10 mouse cellular contexts compared by ENCODE assay signal in the genomic region with DNA sequence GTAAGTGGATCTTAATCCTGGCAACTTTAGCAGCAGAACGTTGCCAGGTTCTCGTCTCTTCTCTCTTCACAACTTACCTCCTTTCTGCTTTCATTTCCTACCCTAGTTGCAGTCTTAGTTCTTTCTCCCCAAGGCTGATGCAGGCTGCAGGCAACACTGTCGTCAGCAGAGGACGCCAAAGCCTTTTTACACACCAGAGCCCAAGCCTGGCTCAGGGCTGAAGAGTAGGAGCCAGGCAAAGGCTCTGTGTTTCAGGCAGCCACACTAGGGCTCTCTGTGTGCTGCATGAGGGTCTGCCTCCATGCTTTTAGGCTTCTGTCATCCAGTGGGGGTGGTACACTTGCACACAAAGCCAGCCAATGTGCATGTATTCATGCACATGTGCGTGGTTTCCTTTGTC. TPM values are rescaled to one million over a fixed set of nuclear protein-coding genes. Genes with fewer than 3 reads are reported as not detected.
A peak's percentile ranks its signal among the peaks of the same experiment; 100 is the strongest.
DNase-seq lines count a peak whose midpoint lies in the region; ATAC-seq and TF ChIP-seq lines count a peak whose summit lies in the region.
"Had no signal": no experiment of that assay in that cellular context is flagged by ENCODE, and none has a peak within 500 bp of the region (broad histone marks: within the 10 kb centered on the region; RNA-seq: fewer than 3 reads in every experiment).

No protein-coding gene starts in this region.

- intact Hi-C loops in heart, adult 2 months (cut with DNase I): loop anchor here (2.0 to 5.0 kb wide), 3 partner anchors 39 to 205 kb away; no protein-coding TSS in a partner anchor

- H3K27me3 ChIP-seq in heart, adult 2 months (ENCODE audit: control insufficient read depth, insufficient read depth, low read length): no peaks in the 10 kb centered on the region; the same call in 1 of the 2 replicates
- no peaks in the 10 kb centered on the region for H3K27me3 ChIP-seq in CH12.LX (replicated peaks)
- H3K27me3 ChIP-seq in lung, postnatal 0 days (replicated peaks; ENCODE audit: insufficient read depth, low read length): no peaks in the 10 kb centered on the region
- H3K27me3 ChIP-seq: heart, embryonic 13.5 days had no signal

- no peak; the same call in none of the 2 replicates for TF ChIP-seq RAD21 in CH12.LX (IDR thresholded peaks at IDR 0.05; ENCODE audit: low read depth, low read length)

- no peak overlapping the region for H3K9ac ChIP-seq in heart, adult 2 months (ENCODE audit: low read depth, low read length)
- peak overlapping the region; percentile 3; the same call in 1 of the 2 replicates for H3K9ac ChIP-seq in CH12.LX (ENCODE audit: insufficient read depth, low read depth)
- H3K9ac ChIP-seq in lung, postnatal 0 days (replicated peaks; ENCODE audit: low read depth): no peak overlapping the region

- in situ Hi-C loops in CH12.LX (cut with MboI; ENCODE audit: low pct_ligation_motif_present, low pct_unique_long_range_greater_than_20kb, low sequenced_read_pairs): loop anchor here (5.0 kb wide), 1 partner anchor 42 kb away; a partner anchor contains a TSS

- TF ChIP-seq POLR2A in heart, adult 2 months (IDR thresholded peaks at IDR 0.05; ENCODE audit: insufficient read depth, low read depth, low read length): no peak
- TF ChIP-seq POLR2A in CH12.LX (IDR thresholded peaks at IDR 0.05; ENCODE audit: low read depth, low read length): no peak

- no peaks in the 10 kb centered on the region for H3K79me2 ChIP-seq in heart, adult 2 months (replicated peaks; ENCODE audit: control insufficient read depth, insufficient read depth, low read length)
- no peaks in the 10 kb centered on the region for H3K79me2 ChIP-seq in CH12.LX (replicated peaks; ENCODE audit: control insufficient read depth, extremely low read depth, insufficient read depth, poor library complexity, severe bottlenecking)

- TF ChIP-seq EP300 in heart, adult 2 months (IDR thresholded peaks at IDR 0.05; ENCODE audit: insufficient read depth, low read depth, low read length): peak; percentile 67; the same call in 1 of the 2 replicates
- no peak for TF ChIP-seq EP300 in CH12.LX (IDR thresholded peaks at IDR 0.05; ENCODE audit: low read length)
- TF ChIP-seq EP300 in lung, postnatal 0 days (IDR thresholded peaks at IDR 0.05): no peak

- 21% methylated on average over 5 of the region's 5 CpGs for WGBS in heart, adult 2 months
- 23% methylated on average over 5 of the region's 5 CpGs for WGBS in lung, postnatal 0 days

- H3K4me3 ChIP-seq in heart, adult 2 months: no peak overlapping the region
- peak overlapping the region in 1 of 3 experiments; percentile 10 for H3K4me3 ChIP-seq in CH12.LX (replicated peaks in 1 of 3; ENCODE audit: low read depth in 2 of 3, low read length in 2 of 3, poor library complexity in 1 of 3)
- H3K4me3 ChIP-seq in lung, postnatal 0 days (ENCODE audit: low read depth, low read length): no peak overlapping the region
- H3K4me3 ChIP-seq: heart, embryonic 13.5 days had no signal

- no peaks in the 10 kb centered on the region; the same call in 1 of the 2 replicates for H3K4me1 ChIP-seq in heart, adult 2 months (ENCODE audit: control insufficient read depth, insufficient read depth, low read length)
- peaks cover 3 to 4% of the 10 kb centered on the region in 2 experiments; a peak in 2 of 4 replicates for H3K4me1 ChIP-seq in CH12.LX (ENCODE audit: control insufficient read depth in 1 of 2, insufficient read depth in 2 of 2)
- no peaks in the 10 kb centered on the region for H3K4me1 ChIP-seq in lung, postnatal 0 days (ENCODE audit: insufficient read depth, low read depth, low read length)

- DNase-seq in heart, adult 2 months: no peak
- no peak for DNase-seq in heart, adult 8-10 months (ENCODE audit: low spot score)
- DNase-seq in CH12.LX (ENCODE audit: extremely low read depth): peak; percentile 75
- peak; percentile 52 for DNase-seq in cerebellum, adult 9-11 months
- DNase-seq in lung, postnatal 0 days (ENCODE audit: low spot score): peak; percentile 54
- peak; percentile 76 for DNase-seq in right cerebral cortex, postnatal 14 days
- no peak for DNase-seq in spleen, postnatal 36 days (ENCODE audit: low spot score in 2 of 2)

- peak; percentile 80 for TF ChIP-seq CTCF in heart, adult 2 months (IDR thresholded peaks at IDR 0.05)
- peak; percentile 90 to 99 for TF ChIP-seq CTCF in CH12.LX (conservative IDR thresholded peaks at IDR 0.05 in 1 of 2, IDR thresholded peaks at IDR 0.05 in 1 of 2; ENCODE audit: low read depth in 2 of 2, low read length in 2 of 2)
- TF ChIP-seq CTCF in lung, postnatal 0 days (IDR thresholded peaks at IDR 0.05): peak; percentile 83

- dilution Hi-C loops in CH12.LX (cut with MboI; ENCODE audit: extremely low pct_ligation_motif_present, extremely low pct_unique_long_range_greater_than_20kb, low sequenced_read_pairs): no loop called here

- H3K9me3 ChIP-seq in CH12.LX (replicated peaks; ENCODE audit: low read length): peaks cover 16% of the 10 kb centered on the region
- H3K9me3 ChIP-seq in lung, postnatal 0 days (ENCODE audit: low read length): no peaks in the 10 kb centered on the region
- H3K9me3 ChIP-seq: heart, embryonic 13.5 days had no signal

- no peak overlapping the region for H3K27ac ChIP-seq in heart, adult 2 months
- H3K27ac ChIP-seq in CH12.LX (ENCODE audit: insufficient read depth, low read depth): no peak overlapping the region
- no peak overlapping the region for H3K27ac ChIP-seq in lung, postnatal 0 days (ENCODE audit: low read length)

- H3K4me2 ChIP-seq in CH12.LX (ENCODE audit: insufficient read depth, low read depth, poor library complexity, severe bottlenecking): peak overlapping the region; percentile 19; the same call in 1 of the 2 replicates
- no peak overlapping the region for H3K4me2 ChIP-seq in lung, postnatal 0 days (replicated peaks; ENCODE audit: low read depth, low read length)
- H3K4me2 ChIP-seq: heart, embryonic 13.5 days had no signal

- no peaks in the 10 kb centered on the region for H3K36me3 ChIP-seq in heart, adult 2 months (ENCODE audit: control insufficient read depth, insufficient read depth, low read length)
- no peaks in the 10 kb centered on the region for H3K36me3 ChIP-seq in CH12.LX (replicated peaks in 1 of 2; ENCODE audit: control insufficient read depth in 1 of 2, insufficient read depth in 1 of 2, low read length in 1 of 2)
- no peaks in the 10 kb centered on the region for H3K36me3 ChIP-seq in lung, postnatal 0 days (ENCODE audit: insufficient read depth, low read length)
- H3K36me3 ChIP-seq: heart, embryonic 13.5 days had no signal

- ATAC-seq in hematopoietic stem cell, adult 5-6 weeks (replicated peaks in 1 of 2; ENCODE audit: insufficient read depth in 1 of 2, low FRiP score in 2 of 2, low TSS enrichment in 1 of 2, low read depth in 1 of 2, poor library complexity in 2 of 2, severe bottlenecking in 2 of 2): peak; percentile 66 to 71
- ATAC-seq in lung, postnatal 0 days: no peak

TF ChIP-seq in CH12.LX, 34 proteins besides CTCF, POLR2A, EP300 and RAD21:
- TF ChIP-seq NRF1 (IDR thresholded peaks at IDR 0.05; ENCODE audit: low read depth, low read length) (peak; percentile 29; the same call in 1 of the 2 replicates), ZC3H11A (IDR thresholded peaks at IDR 0.05; ENCODE audit: low read depth, low read length) (peak; percentile 83), NELFE (IDR thresholded peaks at IDR 0.05; ENCODE audit: low read depth, low read length) (peak; percentile 30; the same call in 1 of the 2 replicates), ZMIZ1 (IDR thresholded peaks at IDR 0.05; ENCODE audit: low read depth, low read length) (no peak), TBP (conservative IDR thresholded peaks at IDR 0.05; ENCODE audit: low read depth, low read length) (no peak), HCFC1 (IDR thresholded peaks at IDR 0.05; ENCODE audit: low read depth, low read length) (no peak), MAX (IDR thresholded peaks at IDR 0.05; ENCODE audit: low read length) (0 out of 2 replicates have a peak, but pooled peaks have one; percentile 8), TCF12 (IDR thresholded peaks at IDR 0.05; ENCODE audit: low read depth, low read length) (0 out of 2 replicates have a peak, but pooled peaks have one; percentile 22), SMC3 (IDR thresholded peaks at IDR 0.05; ENCODE audit: low read depth, low read length) (peak; percentile 97), IRF4 (IDR thresholded peaks at IDR 0.05; ENCODE audit: low read depth, low read length) (no peak; the same call in 1 of the 2 replicates), CHD2 (IDR thresholded peaks at IDR 0.05; ENCODE audit: low read length) (no peak), CHD1 (IDR thresholded peaks at IDR 0.05; ENCODE audit: low read depth, low read length) (no peak)

RNA-seq across cellular contexts. Expression of a gene that starts 17.3 kb away (rescaled TPM):
- total RNA-seq in heart, adult 2 months (2021): 10 to 100 TPM; 22.1 to 28.4 TPM
- polyA plus RNA-seq in heart, adult 2 months (2012; rRNA removed): 57.5 and 59.7 TPM in 2 replicates
- total RNA-seq in heart, adult 8-10 months (2022): 10 to 100 TPM; 14.3 to 19.3 (median 16.6) TPM
- total RNA-seq in CH12.LX (2012; rRNA removed): not detected in 2 replicates
- not detected in 2 replicates for total RNA-seq in CH12.LX (2014; rRNA removed)
- not detected in 2 replicates for polyA plus RNA-seq in CH12.LX (2012; ENCODE audit: insufficient read length, low read depth)
- 0.25 TPM in 1 of 2 replicates, not detected in the other for total RNA-seq in hematopoietic stem cell, adult 5-6 weeks (2017)
- polyA plus RNA-seq in lung, postnatal 0 days (2015; fragmentation: Nextera tagmentation; extraction: Ambion mirVana): 121 and 122 TPM in 2 replicates
- total RNA-seq: neutrophil, adult 5-6 weeks had no signal

RNA-seq across cellular contexts. Expression of a gene that starts 40.0 kb away (rescaled TPM):
- not detected for total RNA-seq in heart, adult 2 months (2021)
- polyA plus RNA-seq in heart, adult 2 months (2012; rRNA removed): not detected in 2 replicates
- total RNA-seq in heart, adult 8-10 months (2022): not detected
- not detected in 2 replicates for total RNA-seq in CH12.LX (2012; rRNA removed)
- not detected in 2 replicates for total RNA-seq in CH12.LX (2014; rRNA removed)
- polyA plus RNA-seq in CH12.LX (2012; ENCODE audit: insufficient read length, low read depth): 4.5 and 4.6 TPM in 2 replicates
- not detected in 2 replicates for total RNA-seq in hematopoietic stem cell, adult 5-6 weeks (2017)
- not detected in 2 replicates for polyA plus RNA-seq in lung, postnatal 0 days (2015; fragmentation: Nextera tagmentation; extraction: Ambion mirVana)
- total RNA-seq: neutrophil, adult 5-6 weeks had no signal
- polyA plus RNA-seq: heart, embryonic 13.5 days had no signal

Comparison
In these comparisons a context has a peak if more than half of its experiments do, and no peak if none do; other contexts are left out.
1. DNase-seq: peak in CH12.LX (single experiment), cerebellum, adult 9-11 months (single experiment), lung, postnatal 0 days (single experiment) and right cerebral cortex, postnatal 14 days (single experiment); none in heart, adult 2 months (0 of 2), heart, adult 8-10 months (single experiment) and spleen, postnatal 36 days (0 of 2).
2. RNA of a gene that starts 17.3 kb away (total RNA-seq): 22.1 to 28.4 TPM in heart, adult 2 months and 14.3 to 19.3 TPM in heart, adult 8-10 months; not detected in CH12.LX and 0.25 TPM in hematopoietic stem cell, adult 5-6 weeks; every median in the first group is over 10 times any median in the second.
3. Peak in every context shown above with its lines, with median percentiles within 50 percentile points of each other: CTCF ChIP-seq.